Mouse (Mus musculus): ENCODE measurements at regions not wholly inside any gene's neighbourhood (a gene's known extent, or its start where the extent isn't known, plus 50 kb on each side); places are given as distances from the start of the nearest gene placed in this dataset.

GRCm38 (mm10) chr12:90903991-90904390 is 165.8 kb upstream of the Dio2 start:
- no peak overlapping the region for H3K9ac ChIP-seq (ENCODE audit: low read length)
- H3K4me1 ChIP-seq (ENCODE audit: control insufficient read depth, insufficient read depth, low read length), result peaks cover 10% of the 10 kb centered on the region
- H3K9me3 ChIP-seq (replicated peaks; ENCODE audit: control insufficient read depth, low read length), result no peaks in the 10 kb centered on the region
- ATAC-seq (replicated peaks; ENCODE audit: extremely low read depth, insufficient read depth, low FRiP score), result no peak
- no peaks in the 10 kb centered on the region for H3K36me3 ChIP-seq (ENCODE audit: control insufficient read depth, insufficient read depth)
- 67% methylated on average over 6 of the region's 6 CpGs for WGBS
- H3K4me3 ChIP-seq (ENCODE audit: low read length), result no peak overlapping the region
- H3K27ac ChIP-seq (ENCODE audit: low read length), result no peak overlapping the region
- no peaks in the 10 kb centered on the region for H3K27me3 ChIP-seq (ENCODE audit: control insufficient read depth, insufficient read depth, low read length)
- no peak overlapping the region for H3K4me2 ChIP-seq (ENCODE audit: low read depth, low read length)

DNA sequence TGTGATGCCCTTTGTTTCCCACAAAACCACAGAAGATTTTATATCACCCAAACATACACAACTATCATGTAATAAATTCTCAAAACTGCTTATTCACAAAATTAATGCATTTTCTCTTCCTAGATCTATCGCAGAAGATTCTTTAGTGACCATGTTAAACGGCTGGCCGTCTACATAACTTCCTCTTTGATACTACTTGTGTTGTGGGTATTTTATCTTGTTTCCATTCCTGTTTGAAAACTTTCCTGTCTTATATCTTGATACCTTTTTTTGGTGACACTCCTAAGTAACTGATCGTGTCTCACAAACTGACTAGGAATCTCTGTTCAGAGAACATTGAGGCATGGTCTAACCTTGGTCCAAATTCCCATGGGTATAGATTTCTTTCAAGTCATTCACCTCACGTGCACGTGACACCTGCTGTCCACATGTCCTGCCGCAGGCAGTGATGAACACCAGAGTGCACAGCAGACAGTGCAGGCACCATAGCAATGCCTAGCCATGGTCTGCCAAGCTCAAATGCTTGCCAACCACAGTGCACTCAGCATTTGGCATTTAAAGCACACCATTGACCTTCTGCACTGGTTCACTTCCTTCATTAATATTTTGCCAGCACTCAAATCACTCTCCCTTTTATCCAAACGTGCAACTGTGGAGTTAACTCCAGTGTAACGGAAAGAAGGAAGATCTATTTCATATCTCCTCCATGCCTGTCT is 155.6 kb upstream of the Dio2 start:
- Histone ChIP-seq H3K27ac (ENCODE audit: low read length) (no peak overlapping the region), H3K4me2 (ENCODE audit: low read depth, low read length) (no peak overlapping the region), H3K4me3 (ENCODE audit: low read length) (no peak overlapping the region), H3K9me3 (replicated peaks; ENCODE audit: control insufficient read depth, low read length) (no peaks in the 10 kb centered on the region), H3K4me1 (ENCODE audit: control insufficient read depth, insufficient read depth, low read length) (no peaks in the 10 kb centered on the region), H3K27me3 (ENCODE audit: control insufficient read depth, insufficient read depth, low read length) (no peaks in the 10 kb centered on the region), H3K36me3 (ENCODE audit: control insufficient read depth, insufficient read depth) (no peaks in the 10 kb centered on the region), H3K9ac (ENCODE audit: low read length) (no peak overlapping the region)
- WGBS, result 69% methylated on average over 9 of the region's 9 CpGs
- no peak for ATAC-seq (replicated peaks; ENCODE audit: extremely low read depth, insufficient read depth, low FRiP score)

DNA sequence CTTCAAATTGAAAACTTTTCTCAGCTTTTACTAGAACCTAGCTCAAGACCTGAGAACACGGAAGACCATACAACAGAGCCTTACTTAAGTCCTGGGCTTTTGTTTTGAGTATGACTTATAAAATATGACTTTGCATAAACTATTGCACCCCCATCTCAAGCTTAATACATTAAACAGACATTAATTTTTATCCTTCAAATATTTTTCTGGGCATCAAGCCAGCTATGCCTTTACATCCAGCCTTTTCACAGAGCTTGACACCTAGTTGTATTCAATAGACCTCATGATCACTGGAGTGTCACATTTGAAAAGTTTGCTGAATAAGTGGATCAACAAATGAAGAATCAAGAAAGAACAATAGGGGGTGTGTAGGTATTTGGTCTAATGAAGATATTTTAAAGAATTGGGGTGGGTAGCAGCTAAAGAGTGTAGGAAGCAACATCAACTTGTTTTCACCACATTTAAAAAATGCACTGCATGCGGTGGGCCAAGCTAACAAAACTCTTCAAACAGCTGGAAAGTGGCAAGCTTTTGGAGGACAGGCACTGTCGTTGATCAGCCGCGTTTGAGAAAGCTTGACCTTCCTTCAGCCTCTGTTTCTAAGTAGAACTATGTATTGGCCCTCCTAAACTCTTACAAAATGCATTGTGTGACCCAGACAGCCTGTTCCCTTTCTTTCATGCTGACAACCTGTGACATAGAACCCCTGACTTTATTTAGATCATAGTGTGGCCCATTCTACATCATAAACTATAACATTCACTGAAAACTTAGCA is 138.2 kb upstream of the Dio2 start:
- 71% methylated on average over 5 of the region's 5 CpGs for WGBS
- Histone ChIP-seq H3K4me3 (ENCODE audit: low read length) (no peak overlapping the region), H3K36me3 (ENCODE audit: control insufficient read depth, insufficient read depth) (no peaks in the 10 kb centered on the region), H3K27me3 (ENCODE audit: control insufficient read depth, insufficient read depth, low read length) (no peaks in the 10 kb centered on the region), H3K4me2 (ENCODE audit: low read depth, low read length) (no peak overlapping the region), H3K27ac (ENCODE audit: low read length) (no peak overlapping the region), H3K4me1 (ENCODE audit: control insufficient read depth, insufficient read depth, low read length) (no peaks in the 10 kb centered on the region), H3K9ac (ENCODE audit: low read length) (no peak overlapping the region), H3K9me3 (replicated peaks; ENCODE audit: control insufficient read depth, low read length) (no peaks in the 10 kb centered on the region)
- no peak for ATAC-seq (replicated peaks; ENCODE audit: extremely low read depth, insufficient read depth, low FRiP score)

GRCm38 (mm10) chr12:90874840-90875239 is 136.6 kb upstream of the Dio2 start:
- no peak overlapping the region for H3K9ac ChIP-seq (ENCODE audit: low read length)
- H3K4me3 ChIP-seq (ENCODE audit: low read length), result no peak overlapping the region
- H3K27ac ChIP-seq (ENCODE audit: low read length), result no peak overlapping the region
- H3K9me3 ChIP-seq (replicated peaks; ENCODE audit: control insufficient read depth, low read length), result no peaks in the 10 kb centered on the region
- H3K36me3 ChIP-seq (ENCODE audit: control insufficient read depth, insufficient read depth), result no peaks in the 10 kb centered on the region
- H3K27me3 ChIP-seq (ENCODE audit: control insufficient read depth, insufficient read depth, low read length), result no peaks in the 10 kb centered on the region
- H3K4me1 ChIP-seq (ENCODE audit: control insufficient read depth, insufficient read depth, low read length), result no peaks in the 10 kb centered on the region
- H3K4me2 ChIP-seq (ENCODE audit: low read depth, low read length), result no peak overlapping the region
- WGBS, result 91% methylated on average over 3 of the region's 3 CpGs
- no peak for ATAC-seq (replicated peaks; ENCODE audit: extremely low read depth, insufficient read depth, low FRiP score)

DNA sequence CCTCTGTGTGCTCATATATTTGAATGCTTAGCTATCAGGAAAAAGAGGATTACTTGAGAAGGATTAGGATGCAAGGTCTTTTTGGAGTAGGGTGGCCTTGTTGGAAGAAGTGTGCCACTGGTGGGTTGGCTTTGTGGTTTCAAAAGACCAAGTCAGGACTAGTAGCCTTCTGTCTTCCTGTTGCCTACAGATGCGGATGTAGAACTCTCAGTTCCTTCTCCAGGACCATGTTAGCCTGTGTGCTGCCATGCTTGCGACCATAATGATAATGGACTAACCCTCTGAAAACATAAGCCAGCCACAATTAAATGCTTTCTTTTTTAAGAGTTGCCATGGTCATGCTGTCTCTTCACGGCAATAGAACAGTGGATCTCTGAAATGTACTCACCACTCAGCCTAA is 135.7 kb upstream of the Dio2 start:
- 91% methylated on average over 3 of the region's 3 CpGs for WGBS

GRCm38 (mm10) chr12:90866597-90866996 is 128.4 kb upstream of the Dio2 start:
- no peak for ATAC-seq (replicated peaks; ENCODE audit: extremely low read depth, insufficient read depth, low FRiP score)
- H3K27me3 ChIP-seq (ENCODE audit: control insufficient read depth, insufficient read depth, low read length), result no peaks in the 10 kb centered on the region

More for the DNA sequence above, 135.7 kb upstream of the Dio2 start:
- Histone ChIP-seq H3K9ac (ENCODE audit: low read length) (no peak overlapping the region), H3K4me2 (ENCODE audit: low read depth, low read length) (no peak overlapping the region), H3K9me3 (replicated peaks; ENCODE audit: control insufficient read depth, low read length) (no peaks in the 10 kb centered on the region), H3K4me3 (ENCODE audit: low read length) (no peak overlapping the region), H3K4me1 (ENCODE audit: control insufficient read depth, insufficient read depth, low read length) (no peaks in the 10 kb centered on the region), H3K27ac (ENCODE audit: low read length) (no peak overlapping the region), H3K36me3 (ENCODE audit: control insufficient read depth, insufficient read depth) (no peaks in the 10 kb centered on the region), H3K27me3 (ENCODE audit: control insufficient read depth, insufficient read depth, low read length) (no peaks in the 10 kb centered on the region)
- ATAC-seq (replicated peaks; ENCODE audit: extremely low read depth, insufficient read depth, low FRiP score), result no peak

DNA sequence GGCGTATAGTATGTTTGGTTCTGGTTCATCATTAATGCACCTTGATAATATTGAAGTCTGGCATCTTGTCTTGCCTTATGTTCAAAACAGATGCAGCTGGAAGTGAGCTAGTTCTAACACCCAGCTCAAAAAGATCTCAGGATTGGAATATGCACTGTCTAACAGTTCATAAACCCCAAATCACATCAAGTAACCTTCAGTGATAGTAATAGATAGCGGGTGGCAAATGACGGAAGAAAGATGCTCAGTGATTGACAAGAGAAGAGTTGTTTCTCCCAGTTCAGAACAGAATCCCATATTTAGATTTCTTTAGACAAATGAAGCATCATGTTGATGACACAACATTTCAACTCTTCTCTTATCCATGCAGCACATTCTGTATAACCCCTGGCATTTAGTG is 124.4 kb upstream of the Dio2 start:
- no peaks in the 10 kb centered on the region for H3K27me3 ChIP-seq (ENCODE audit: control insufficient read depth, insufficient read depth, low read length)
- no peak overlapping the region for H3K4me2 ChIP-seq (ENCODE audit: low read depth, low read length)
- H3K36me3 ChIP-seq (ENCODE audit: control insufficient read depth, insufficient read depth), result no peaks in the 10 kb centered on the region
- H3K27ac ChIP-seq (ENCODE audit: low read length), result no peak overlapping the region
- no peaks in the 10 kb centered on the region for H3K9me3 ChIP-seq (replicated peaks; ENCODE audit: control insufficient read depth, low read length)
- no peak for ATAC-seq (replicated peaks; ENCODE audit: extremely low read depth, insufficient read depth, low FRiP score)
- no peak overlapping the region for H3K9ac ChIP-seq (ENCODE audit: low read length)
- no peak overlapping the region for H3K4me3 ChIP-seq (ENCODE audit: low read length)
- WGBS, result 87% methylated on average over 3 of the region's 3 CpGs
- H3K4me1 ChIP-seq (ENCODE audit: control insufficient read depth, insufficient read depth, low read length), result no peaks in the 10 kb centered on the region

More at GRCm38 (mm10) chr12:90866597-90866996, 128.4 kb upstream of the Dio2 start:
- H3K4me2 ChIP-seq (ENCODE audit: low read depth, low read length), result no peak overlapping the region
- no peaks in the 10 kb centered on the region for H3K36me3 ChIP-seq (ENCODE audit: control insufficient read depth, insufficient read depth)
- WGBS, result 74% methylated on average over 4 of the region's 4 CpGs
- no peaks in the 10 kb centered on the region for H3K4me1 ChIP-seq (ENCODE audit: control insufficient read depth, insufficient read depth, low read length)
- no peaks in the 10 kb centered on the region for H3K9me3 ChIP-seq (replicated peaks; ENCODE audit: control insufficient read depth, low read length)
- no peak overlapping the region for H3K9ac ChIP-seq (ENCODE audit: low read length)
- H3K27ac ChIP-seq (ENCODE audit: low read length), result no peak overlapping the region
- no peak overlapping the region for H3K4me3 ChIP-seq (ENCODE audit: low read length)

DNA sequence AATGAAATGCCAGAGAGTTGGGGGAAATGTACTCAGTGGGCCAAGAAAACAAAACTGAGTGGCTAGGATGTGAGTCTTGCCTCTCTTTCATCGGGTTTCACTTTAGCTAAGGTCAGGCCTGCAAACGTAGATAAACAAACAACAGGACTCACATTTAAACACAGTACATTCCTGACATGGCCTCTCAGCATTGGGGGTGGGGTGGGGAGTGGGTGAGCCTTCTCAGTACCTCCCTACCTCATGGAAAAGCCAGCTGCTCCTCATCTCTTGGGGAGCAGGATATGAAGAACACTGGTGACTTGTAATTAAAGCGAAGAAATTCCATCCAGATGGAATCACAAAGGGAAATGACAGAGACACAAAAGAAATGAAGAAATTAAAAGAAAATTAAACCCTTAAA is 119.5 kb upstream of the Dio2 start:
- Histone ChIP-seq H3K4me1 (ENCODE audit: control insufficient read depth, insufficient read depth, low read length) (no peaks in the 10 kb centered on the region), H3K9ac (ENCODE audit: low read length) (no peak overlapping the region), H3K27me3 (ENCODE audit: control insufficient read depth, insufficient read depth, low read length) (no peaks in the 10 kb centered on the region), H3K36me3 (ENCODE audit: control insufficient read depth, insufficient read depth) (no peaks in the 10 kb centered on the region), H3K27ac (ENCODE audit: low read length) (no peak overlapping the region), H3K9me3 (replicated peaks; ENCODE audit: control insufficient read depth, low read length) (no peaks in the 10 kb centered on the region), H3K4me3 (ENCODE audit: low read length) (no peak overlapping the region), H3K4me2 (ENCODE audit: low read depth, low read length) (no peak overlapping the region)
- 35% methylated on average over 3 of the region's 3 CpGs for WGBS
- 0 out of 2 replicates have a peak, but pooled peaks have one; percentile 52 for ATAC-seq (replicated peaks; ENCODE audit: extremely low read depth, insufficient read depth, low FRiP score)

DNA sequence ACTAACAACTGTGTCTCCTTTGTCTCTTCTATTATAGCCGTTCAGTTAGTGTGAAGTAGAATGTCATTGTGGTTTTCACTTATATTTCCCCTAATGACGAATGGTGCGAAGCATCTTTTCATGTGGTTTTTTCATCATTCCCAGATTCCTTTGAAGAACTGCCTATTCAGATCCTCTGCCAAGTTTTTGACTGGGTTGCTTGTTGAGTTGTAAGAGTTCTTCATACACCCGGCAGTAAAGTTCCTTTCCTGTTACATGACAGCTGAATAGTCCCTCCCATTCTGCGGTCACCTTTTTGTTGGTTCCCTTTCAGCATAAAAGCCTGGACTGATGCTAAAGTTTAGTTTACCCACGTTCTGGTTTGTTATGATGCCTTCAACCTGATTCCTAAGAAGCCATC is 72.4 kb upstream of the Dio2 start:
- no peak overlapping the region for H3K4me2 ChIP-seq (ENCODE audit: low read depth, low read length)
- H3K36me3 ChIP-seq (ENCODE audit: control insufficient read depth, insufficient read depth), result no peaks in the 10 kb centered on the region
- ATAC-seq (replicated peaks; ENCODE audit: extremely low read depth, insufficient read depth, low FRiP score), result no peak
- H3K9me3 ChIP-seq (replicated peaks; ENCODE audit: control insufficient read depth, low read length), result no peaks in the 10 kb centered on the region
- WGBS, result 70% methylated on average over 6 of the region's 6 CpGs
- no peak overlapping the region for H3K9ac ChIP-seq (ENCODE audit: low read length)
- H3K27me3 ChIP-seq (ENCODE audit: control insufficient read depth, insufficient read depth, low read length), result no peaks in the 10 kb centered on the region
- no peak overlapping the region for H3K4me3 ChIP-seq (ENCODE audit: low read length)
- no peak overlapping the region for H3K27ac ChIP-seq (ENCODE audit: low read length)
- no peaks in the 10 kb centered on the region for H3K4me1 ChIP-seq (ENCODE audit: control insufficient read depth, insufficient read depth, low read length)
